11 mouse cellular contexts compared by ENCODE assay signal in genomic region chr8:102978161-102978581, GRCm38 (mm10).
A peak's percentile ranks its signal among the peaks of the same experiment; 100 is the strongest.
DNase-seq lines count a peak whose midpoint lies in the region; ATAC-seq and TF ChIP-seq lines count a peak whose summit lies in the region.
"Had no signal": no experiment of that assay in that cellular context is flagged by ENCODE, and none has a peak within 500 bp of the region (broad histone marks: within the 10 kb centered on the region; RNA-seq: fewer than 3 reads in every experiment).

No protein-coding gene starts in this region.

- no peaks in the 10 kb centered on the region for H3K4me1 ChIP-seq in heart, embryonic 10.5 days
- H3K4me1 ChIP-seq in embryonic facial prominence, embryonic 15.5 days, result peaks cover 21% of the 10 kb centered on the region
- no peaks in the 10 kb centered on the region for H3K4me1 ChIP-seq in lung, adult 2 months (ENCODE audit: control insufficient read depth, insufficient read depth, low read length)

- H3K9ac ChIP-seq in embryonic facial prominence, embryonic 15.5 days, result no peak overlapping the region
- H3K9ac ChIP-seq: liver, embryonic 14.5 days had no signal

- no peak overlapping the region for H3K4me2 ChIP-seq in embryonic facial prominence, embryonic 15.5 days (replicated peaks)

- no peaks in the 10 kb centered on the region for H3K36me3 ChIP-seq in heart, embryonic 10.5 days
- no peaks in the 10 kb centered on the region for H3K36me3 ChIP-seq in embryonic facial prominence, embryonic 15.5 days

- ATAC-seq in embryonic facial prominence, embryonic 15.5 days (ENCODE audit: insufficient number of reproducible peaks, low FRiP score, low TSS enrichment, low read depth), result peak; percentile 80

- WGBS in heart, embryonic 10.5 days, result 68% methylated on average over 7 of the region's 7 CpGs
- 36% methylated on average over 7 of the region's 7 CpGs for WGBS in embryonic facial prominence, embryonic 15.5 days
- WGBS in lung, adult 2 months, result 57% methylated on average over 7 of the region's 7 CpGs

- intact Hi-C loops in left cerebral cortex, adult 2 months (cut with DNase I), result no loop called here

- DNase-seq in heart, adult 11 months, result peak; percentile 89
- DNase-seq in heart, embryonic 10.5 days (ENCODE audit: low spot score), result no peak
- peak; percentile 51 for DNase-seq in 3T3-L1 (ENCODE audit: low read depth, low spot score)
- peak; percentile 10 for DNase-seq in lung, adult 2 months
- DNase-seq in ovary, postnatal 10 days (ENCODE audit: low spot score), result no peak
- no peak for DNase-seq in right cerebral cortex, postnatal 36 days (ENCODE audit: low spot score in 2 of 2)
- DNase-seq in left cerebral cortex, adult 2 months (ENCODE audit: extremely low spot score in 1 of 2, low spot score in 2 of 2), result no peak
- DNase-seq: adrenal gland, adult 2 months had no signal

- no peak overlapping the region for H3K27ac ChIP-seq in heart, embryonic 10.5 days
- peak overlapping the region; percentile 60 for H3K27ac ChIP-seq in embryonic facial prominence, embryonic 15.5 days (replicated peaks)
- no peak overlapping the region for H3K27ac ChIP-seq in left cerebral cortex, adult 2 months
- H3K27ac ChIP-seq: liver, embryonic 14.5 days had no signal

- H3K27me3 ChIP-seq in heart, embryonic 10.5 days (ENCODE audit: insufficient read depth, poor library complexity, severe bottlenecking), result no peaks in the 10 kb centered on the region
- H3K27me3 ChIP-seq in embryonic facial prominence, embryonic 15.5 days, result no peaks in the 10 kb centered on the region
- H3K27me3 ChIP-seq: CH12.LX had no signal

- no peak for TF ChIP-seq CTCF in lung, adult 2 months (IDR thresholded peaks at IDR 0.05; ENCODE audit: insufficient read depth, low read length)
- TF ChIP-seq CTCF in left cerebral cortex, adult 2 months (IDR thresholded peaks at IDR 0.05), result no peak

- H3K4me3 ChIP-seq in heart, embryonic 10.5 days, result no peak overlapping the region
- no peak overlapping the region for H3K4me3 ChIP-seq in embryonic facial prominence, embryonic 15.5 days (replicated peaks)
- no peak overlapping the region for H3K4me3 ChIP-seq in lung, adult 2 months (replicated peaks; ENCODE audit: extremely low read depth, low read depth, low read length)
- no peak overlapping the region for H3K4me3 ChIP-seq in left cerebral cortex, adult 2 months

- TF ChIP-seq POLR2A in lung, adult 2 months (IDR thresholded peaks at IDR 0.05; ENCODE audit: borderline replicate concordance, extremely low read depth, low read depth, low read length), result no peak

- no peaks in the 10 kb centered on the region for H3K9me3 ChIP-seq in heart, embryonic 10.5 days
- H3K9me3 ChIP-seq in embryonic facial prominence, embryonic 15.5 days (replicated peaks), result no peaks in the 10 kb centered on the region

Comparison
In these comparisons a context has a peak if more than half of its experiments do, and no peak if none do; other contexts are left out.
1. DNase-seq: peak in heart, adult 11 months (single experiment), 3T3-L1 (single experiment) and lung, adult 2 months (single experiment); none in heart, embryonic 10.5 days (single experiment), ovary, postnatal 10 days (single experiment), right cerebral cortex, postnatal 36 days (0 of 2) and left cerebral cortex, adult 2 months (0 of 2).